Mouse (Mus musculus): ENCODE measurements at regions not wholly inside any gene's neighbourhood (a gene's known extent, or its start where the extent isn't known, plus 50 kb on each side); places are given as distances from the start of the nearest gene placed in this dataset.

GRCm38 (mm10) chr1:73233636-73234035, 217.9 kb upstream of the Tnp1 start:
- TF ChIP-seq POLR2A (IDR thresholded peaks at IDR 0.05; ENCODE audit: extremely low read depth, insufficient read depth, low read length) (no peak), CTCF (IDR thresholded peaks at IDR 0.05; ENCODE audit: low read depth, low read length) (no peak)

Measured in liver, adult 2 months (tissue).